21 mouse cellular contexts compared by ENCODE assay signal in the genomic region with DNA sequence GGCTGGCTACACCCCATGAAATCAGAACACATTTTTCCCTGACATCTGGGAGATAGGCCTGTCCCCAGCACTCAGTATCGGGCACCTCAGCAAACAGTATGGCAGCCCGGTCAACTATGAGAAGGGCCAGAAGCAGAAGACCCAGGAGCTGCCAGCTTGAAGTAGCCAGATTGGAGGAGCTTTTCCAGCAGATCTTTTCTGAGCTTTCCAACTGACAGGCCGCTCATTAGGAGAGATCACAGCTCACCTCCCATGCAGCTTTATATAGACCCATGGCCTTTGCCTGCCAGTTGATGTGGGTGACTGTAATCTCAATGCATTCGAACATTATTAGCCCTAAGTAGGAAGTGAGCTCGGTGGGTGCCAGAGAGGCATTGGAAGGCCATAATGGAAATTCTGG. TPM values are rescaled to one million over a fixed set of nuclear protein-coding genes. Genes with fewer than 3 reads are reported as not detected.
"Had no signal": no experiment of that assay in that cellular context is flagged by ENCODE, and none has a peak within 500 bp of the region (broad histone marks: within the 10 kb centered on the region; RNA-seq: fewer than 3 reads in every experiment).

No protein-coding gene starts in this region.

- H3K4me3 ChIP-seq: kidney, embryonic 15.5 days; limb, embryonic 12.5 days; limb, embryonic 15.5 days; midbrain, embryonic 12.5 days; midbrain, embryonic 15.5 days; neural tube, embryonic 12.5 days had no signal

- H3K27ac ChIP-seq: kidney, embryonic 15.5 days; limb, embryonic 12.5 days; limb, embryonic 15.5 days; liver, embryonic 14.5 days; macrophage; midbrain, embryonic 12.5 days; midbrain, embryonic 15.5 days; neural tube, embryonic 12.5 days; stomach, postnatal 0 days had no signal

- ATAC-seq: liver, postnatal 0 days; lung, postnatal 0 days; midbrain, embryonic 15.5 days had no signal

- H3K27me3 ChIP-seq: neural tube, embryonic 12.5 days had no signal

- H3K4me1 ChIP-seq: kidney, embryonic 15.5 days; limb, embryonic 12.5 days; limb, embryonic 15.5 days; midbrain, embryonic 12.5 days; midbrain, embryonic 15.5 days; neural tube, embryonic 12.5 days had no signal

- DNase-seq: kidney, postnatal 14 days; kidney, postnatal 4 days; left cerebral cortex, postnatal 4 days; liver, postnatal 0 days; lung, embryonic 14.5 days; thymus, adult 2 months; thymus, postnatal 14 days; thymus, postnatal 4 days had no signal

- H3K9ac ChIP-seq: kidney, embryonic 15.5 days; limb, embryonic 12.5 days; limb, embryonic 15.5 days; liver, embryonic 14.5 days; liver, postnatal 0 days; lung, embryonic 14.5 days; midbrain, embryonic 12.5 days; midbrain, embryonic 15.5 days; neural tube, embryonic 12.5 days had no signal

- H3K4me2 ChIP-seq: kidney, embryonic 15.5 days; limb, embryonic 12.5 days; limb, embryonic 15.5 days; liver, embryonic 11.5 days; lung, embryonic 14.5 days; midbrain, embryonic 12.5 days; midbrain, embryonic 15.5 days; neural tube, embryonic 12.5 days had no signal

- H3K9me3 ChIP-seq: kidney, embryonic 15.5 days; limb, embryonic 12.5 days; limb, embryonic 15.5 days; midbrain, embryonic 12.5 days; midbrain, embryonic 15.5 days; neural tube, embryonic 12.5 days had no signal

- H3K36me3 ChIP-seq: kidney, embryonic 15.5 days; limb, embryonic 12.5 days; limb, embryonic 15.5 days; midbrain, embryonic 12.5 days; midbrain, embryonic 15.5 days; neural tube, embryonic 12.5 days had no signal

RNA-seq across cellular contexts. Expression of a gene that starts 9.2 kb away (rescaled TPM):
- total RNA-seq: megakaryocyte, adult 5-6 weeks had no signal
- polyA plus RNA-seq: liver, embryonic 11.5 days; liver, embryonic 14.5 days; liver, postnatal 0 days; macrophage; midbrain, embryonic 12.5 days; midbrain, embryonic 15.5 days; neural tube, embryonic 12.5 days; small intestine, adult 2 months had no signal
